Mouse (Mus musculus) WW6 (cell line): Measurements from ENCODE around the gene Ist1.

Experiments used
- DNase-seq: peaks from one replicate; pipeline ENCODE4 v3.0.0-alpha.2; 2013; ENCODE audit warnings: low read depth, low spot score

Ist1 gene

GRCm38 (mm10) chr8:109682120-109682519 is 10.9 kb downstream of the Ist1 start:
- DNase-seq, result no peak

- DNase-seq, result no peak
These were observed 11.5 kb downstream of the Ist1 start for GRCm38 (mm10) chr8:109681535-109681934.

GRCm38 (mm10) chr8:109675896-109676643 is 17.0 kb downstream of the Ist1 start:
- DNase-seq, result no peak

- no peak for DNase-seq
These were observed 19.5 kb downstream of the Ist1 start for GRCm38 (mm10) chr8:109673596-109673995.

GRCm38 (mm10) chr8:109672656-109673055 is 20.4 kb downstream of the Ist1 start:
- no peak for DNase-seq

- DNase-seq, result no peak
These were observed 26.4 kb downstream of the Ist1 start for GRCm38 (mm10) chr8:109666616-109667015.

GRCm38 (mm10) chr8:109662328-109662727 is 30.7 kb downstream of the Ist1 start:
- no peak for DNase-seq

GRCm38 (mm10) chr8:109656860-109657259 is 36.2 kb downstream of the Ist1 start:
- no peak for DNase-seq

GRCm38 (mm10) chr8:109650801-109651200 is 42.3 kb downstream of the Ist1 start:
- no peak for DNase-seq

- DNase-seq, result no peak
These were observed 44.6 kb downstream of the Ist1 start for GRCm38 (mm10) chr8:109648469-109648868.

GRCm38 (mm10) chr8:109647331-109647730 is 45.7 kb downstream of the Ist1 start:
- DNase-seq, result no peak

- no peak for DNase-seq
These were observed 51.8 kb downstream of the Ist1 start for GRCm38 (mm10) chr8:109641236-109641635.

GRCm38 (mm10) chr8:109640410-109640809 is 52.6 kb downstream of the Ist1 start:
- no peak for DNase-seq

- no peak for DNase-seq
These were observed 54.2 kb downstream of the Ist1 start for GRCm38 (mm10) chr8:109638851-109639250.

GRCm38 (mm10) chr8:109635146-109635545 is 57.9 kb downstream of the Ist1 start:
- no peak for DNase-seq

GRCm38 (mm10) chr8:109632498-109632897 is 60.6 kb downstream of the Ist1 start:
- DNase-seq, result no peak

- no peak for DNase-seq
These were observed 64.4 kb downstream of the Ist1 start for GRCm38 (mm10) chr8:109628638-109629037.
